Mouse (Mus musculus): ENCODE results near the gene Thbs4. TPM values are rescaled to one million over a fixed set of nuclear protein-coding genes. Genes with fewer than 3 reads are reported as not detected.
"Not testable (repeated sequence)": the region's sequence is repeated elsewhere in the genome, so short reads cannot be mapped to it uniquely, and the experiment has no call there.

Thbs4 gene
- total RNA-seq (2021), result 10 to 100 TPM; 23.1 to 24.3 TPM
- long read RNA-seq, transcript Thbs4-201 (22 exons, 3,198 nt), result major isoform, 16 of 18 reads
- long read RNA-seq, partial matches to known transcripts, result 1 of 18 reads
- long read RNA-seq, other reads (novel, unspliced or antisense), result 1 of 18 reads

DNA sequence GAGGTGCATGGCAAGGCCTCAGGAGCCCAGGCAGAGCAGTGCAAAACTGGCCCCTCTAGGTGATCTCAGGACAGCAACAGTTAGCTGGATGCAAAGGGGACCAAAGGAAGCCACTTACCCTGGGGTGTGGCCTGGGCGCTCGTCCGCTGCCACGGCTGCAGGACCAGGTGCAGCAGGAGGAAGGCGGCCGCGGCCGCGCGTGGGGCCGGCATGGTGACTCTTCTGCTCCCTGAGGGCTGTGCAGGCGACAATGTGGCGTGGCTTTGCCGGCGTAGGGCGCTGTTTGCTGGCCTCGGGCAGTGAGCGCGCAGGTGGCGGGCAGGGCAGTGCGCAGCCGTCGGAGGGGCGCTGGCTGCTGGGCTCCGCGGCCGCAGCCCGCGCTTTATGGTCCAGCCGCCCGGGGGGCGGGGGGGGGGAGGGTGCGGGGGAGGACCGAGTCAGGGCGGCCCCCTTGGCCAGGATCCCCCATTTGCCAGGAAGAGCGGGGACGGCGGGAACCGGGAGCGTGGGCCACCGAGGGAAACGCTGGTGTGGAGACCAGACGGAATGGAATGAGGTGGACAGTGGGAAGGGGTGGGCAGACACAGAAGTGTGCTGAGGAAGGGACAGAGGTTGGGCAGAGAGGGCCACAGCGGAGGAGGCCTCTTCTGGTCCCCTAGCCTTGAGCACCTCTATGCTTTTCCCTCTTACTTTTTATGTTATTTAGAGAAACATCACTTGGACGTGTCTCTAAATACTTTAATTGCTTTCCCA lies at the start of gene Thbs4:
Gene Thbs4 (minus strand): TSS at position 357 of the 753 bp plus-strand sequence.
- DNase-seq (ENCODE audit: low spot score in 2 of 2), result no peak

- no peak for DNase-seq (ENCODE audit: low spot score in 2 of 2)
These were observed 38.5 kb upstream of the Thbs4 start for GRCm38 (mm10) chr13:92833162-92833561.

DNA sequence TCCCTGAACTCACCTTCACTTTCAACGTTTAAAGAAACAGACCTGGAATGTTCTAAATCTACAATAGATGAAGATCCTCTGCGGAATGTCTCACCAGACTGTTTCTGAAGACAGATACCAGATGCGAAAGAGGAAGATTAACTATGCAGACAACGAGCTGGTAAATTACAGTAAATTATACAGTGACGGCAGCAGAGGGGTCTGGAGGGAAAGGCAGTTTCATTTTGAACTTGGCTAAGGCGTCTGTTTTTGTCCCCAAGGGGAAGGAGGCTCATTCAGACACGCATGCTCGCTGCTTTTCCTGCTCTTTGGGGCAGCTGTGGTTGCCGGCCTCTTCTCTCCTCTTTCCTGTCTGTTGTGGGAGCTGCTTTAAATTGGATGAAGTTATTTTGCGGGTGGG lies 34.2 kb upstream of the Thbs4 start:
- DNase-seq (ENCODE audit: low spot score in 2 of 2), result peak in 1 of 2 experiments; percentile 36

- no peak for DNase-seq (ENCODE audit: low spot score in 2 of 2)
These were observed 22.7 kb upstream of the Thbs4 start for GRCm38 (mm10) chr13:92817357-92817756.

GRCm38 (mm10) chr13:92816329-92816728 lies 21.7 kb upstream of the Thbs4 start:
- no peak for DNase-seq (ENCODE audit: low spot score in 2 of 2)

DNA sequence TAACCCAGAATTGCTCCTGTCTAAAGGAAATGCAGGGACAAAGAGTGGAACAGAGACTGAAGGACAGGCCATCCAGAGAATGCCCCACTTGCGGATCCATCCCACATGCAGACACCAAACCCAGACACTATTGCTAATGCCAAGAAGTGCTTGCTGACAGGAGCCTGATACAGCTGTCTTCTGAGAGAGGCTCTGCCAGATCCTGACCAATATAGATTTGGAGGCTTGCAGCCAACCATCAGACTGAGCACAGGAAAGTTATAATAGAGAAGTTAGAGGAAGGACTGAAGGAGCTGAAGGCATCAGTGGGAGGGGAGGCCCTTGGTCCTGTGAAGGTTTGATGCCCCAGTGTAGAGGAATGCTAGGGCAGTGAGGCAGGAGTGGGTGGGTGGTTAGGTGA lies 16.0 kb upstream of the Thbs4 start:
- not testable (repeated sequence) for DNase-seq (ENCODE audit: low spot score in 2 of 2)

- DNase-seq (ENCODE audit: low spot score in 2 of 2), result no peak
These were observed 13.2 kb upstream of the Thbs4 start for GRCm38 (mm10) chr13:92807849-92808248.

DNA sequence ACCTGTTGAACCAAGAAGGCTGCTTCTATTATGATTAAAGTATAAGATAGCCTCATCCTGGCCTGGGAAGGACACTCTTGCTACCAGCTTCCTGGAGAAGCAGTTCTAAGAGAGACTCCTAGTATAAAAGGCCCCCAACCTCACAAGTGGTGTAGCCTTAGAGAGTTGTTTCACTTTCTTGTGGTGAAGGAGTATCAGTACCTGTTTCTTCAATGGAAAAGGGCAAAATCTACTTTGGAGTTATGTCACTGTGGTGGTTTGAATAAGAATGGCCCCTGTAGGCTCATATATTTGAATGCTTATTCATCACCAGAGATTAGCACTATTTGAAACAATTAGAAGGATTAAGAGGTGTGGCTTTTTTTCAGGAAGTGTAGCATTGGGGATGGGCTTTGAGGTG lies 12.2 kb upstream of the Thbs4 start:
- DNase-seq (ENCODE audit: low spot score in 2 of 2), result no peak

- DNase-seq (ENCODE audit: low spot score in 2 of 2), result no peak
These were observed 4.8 kb upstream of the Thbs4 start for GRCm38 (mm10) chr13:92799306-92799925.

DNA sequence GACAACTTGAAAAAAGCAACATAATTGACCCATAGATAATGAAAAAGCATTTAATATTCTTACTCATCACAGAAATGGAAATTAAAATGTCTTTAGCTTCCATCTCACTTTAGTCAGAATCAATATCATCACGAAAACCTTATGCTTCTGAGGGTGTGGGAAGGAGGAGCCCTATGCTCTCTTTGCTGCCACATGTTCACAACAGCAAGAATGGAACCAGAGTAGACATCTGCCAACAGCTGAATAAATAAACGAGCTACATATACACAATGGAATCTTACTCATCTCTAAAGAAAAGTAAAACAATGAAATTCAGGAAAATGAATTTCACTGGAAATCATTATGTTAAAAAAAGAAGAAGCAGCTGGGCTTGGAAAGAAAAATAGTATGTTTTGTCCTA lies 4.2 kb upstream of the Thbs4 start:
- no peak for DNase-seq (ENCODE audit: low spot score in 2 of 2)

DNA sequence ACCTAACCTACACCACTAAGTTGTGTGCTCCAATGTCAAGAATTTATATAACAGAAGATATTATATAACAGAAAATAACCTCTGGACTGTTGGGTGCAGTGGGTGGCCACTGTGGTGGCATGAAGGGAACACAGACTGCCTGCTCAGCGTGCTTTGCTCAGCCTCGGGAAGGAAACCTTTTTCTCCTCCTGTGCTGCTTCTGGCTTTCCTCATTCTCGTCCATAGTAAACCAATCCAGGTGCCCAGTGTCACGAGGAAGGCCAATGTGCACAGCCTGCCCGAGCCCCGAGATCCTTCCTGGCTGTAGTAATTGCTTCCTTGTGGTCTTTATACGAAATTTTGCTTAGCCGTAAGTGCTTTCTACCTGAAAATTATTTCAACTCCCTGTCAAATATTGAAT lies 982 bp downstream of the Thbs4 start:
- DNase-seq (ENCODE audit: low spot score in 2 of 2), result no peak

GRCm38 (mm10) chr13:92791474-92791873 lies 3.1 kb downstream of the Thbs4 start:
- DNase-seq (ENCODE audit: low spot score in 2 of 2), result no peak

- peak in 1 of 2 experiments; percentile 39 for DNase-seq (ENCODE audit: low spot score in 2 of 2)
These were observed 10.3 kb downstream of the Thbs4 start for GRCm38 (mm10) chr13:92784311-92784710.

DNA sequence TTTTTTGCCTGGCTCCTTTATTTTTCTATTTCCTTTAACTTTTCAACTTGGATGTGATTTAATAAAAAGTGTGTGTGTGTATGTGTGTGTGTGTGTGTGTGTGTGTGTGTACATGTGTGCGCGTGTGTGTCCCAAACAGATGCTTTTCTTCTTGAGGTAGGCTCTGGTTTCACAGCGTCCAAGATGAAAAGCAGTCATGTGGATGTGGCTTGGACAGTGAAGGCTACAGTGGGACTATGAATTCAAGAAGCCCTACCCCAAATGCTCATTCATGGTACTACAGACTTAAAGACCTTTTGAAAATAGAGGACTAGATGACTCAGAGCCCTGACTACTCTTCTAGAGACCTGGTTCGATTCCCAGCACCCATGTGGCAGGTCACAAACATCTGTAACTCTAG lies 11.1 kb downstream of the Thbs4 start:
- no peak for DNase-seq (ENCODE audit: low spot score in 2 of 2)

GRCm38 (mm10) chr13:92780927-92781326 lies 13.7 kb downstream of the Thbs4 start:
- DNase-seq (ENCODE audit: low spot score in 2 of 2), result no peak

DNA sequence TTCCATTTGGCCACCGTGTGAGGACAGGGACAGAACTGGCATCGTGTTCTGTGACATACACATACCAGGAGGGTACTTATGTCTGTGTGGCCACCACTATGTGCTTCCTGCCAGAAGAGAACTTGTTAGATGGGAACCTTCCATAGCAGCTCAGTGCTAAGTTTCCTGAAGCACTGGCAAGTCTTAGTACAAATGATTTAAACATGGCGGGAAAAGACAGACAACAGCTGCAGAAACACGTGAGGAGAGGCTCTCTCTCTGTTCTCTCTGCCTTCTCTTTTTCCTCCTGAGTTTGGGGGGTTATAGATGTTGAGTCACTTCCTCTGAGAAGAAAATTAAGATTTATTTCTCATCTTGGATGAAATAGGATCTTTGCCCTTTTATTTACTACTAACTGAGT lies 14.5 kb downstream of the Thbs4 start:
- DNase-seq (ENCODE audit: low spot score in 2 of 2), result no peak

GRCm38 (mm10) chr13:92778642-92779041 lies 16.0 kb downstream of the Thbs4 start:
- no peak for DNase-seq (ENCODE audit: low spot score in 2 of 2)

DNA sequence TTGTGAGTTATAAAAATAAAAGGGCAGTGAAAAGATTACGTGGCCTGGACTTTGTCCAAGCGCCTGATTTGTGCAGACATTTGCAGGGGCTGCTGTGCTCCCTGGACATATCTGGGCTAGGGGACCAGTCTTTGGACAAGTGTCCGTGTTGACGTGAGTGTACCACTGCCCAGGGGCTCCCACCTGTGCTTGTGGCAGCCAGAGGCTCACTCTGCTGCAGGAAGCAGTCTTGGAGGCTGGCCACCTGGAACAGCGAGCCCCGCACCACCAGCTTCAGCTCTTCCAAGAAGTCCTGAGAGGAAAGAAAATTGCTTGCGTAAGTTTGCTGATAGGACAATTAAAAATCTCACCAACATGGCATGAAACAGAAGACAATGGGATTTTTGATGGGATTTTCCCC lies 18.7 kb downstream of the Thbs4 start:
- no peak for DNase-seq (ENCODE audit: low spot score in 2 of 2)

- no peak for DNase-seq (ENCODE audit: low spot score in 2 of 2)
These were observed 19.7 kb downstream of the Thbs4 start for GRCm38 (mm10) chr13:92774887-92775286.

DNA sequence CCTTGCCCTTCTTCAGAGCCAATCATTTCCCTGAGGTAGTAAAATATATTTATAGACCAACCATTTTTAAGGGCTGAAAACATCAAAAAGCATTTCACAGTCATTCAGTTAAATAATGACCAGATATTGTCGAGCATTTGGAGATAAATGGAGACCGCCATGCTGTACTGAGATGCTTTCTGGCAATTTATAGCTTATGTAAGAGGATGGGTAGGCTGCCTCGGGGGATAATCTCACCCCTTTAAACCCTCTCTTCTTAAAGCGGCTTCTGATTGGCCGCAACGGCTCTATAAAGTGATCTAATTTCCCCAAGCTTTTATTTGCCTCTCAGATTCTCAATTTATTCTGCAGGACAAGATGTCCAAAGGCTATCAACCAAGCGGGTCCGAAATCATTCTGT lies 22.1 kb downstream of the Thbs4 start:
- DNase-seq (ENCODE audit: low spot score in 2 of 2), result no peak

GRCm38 (mm10) chr13:92771566-92771965 lies 23.1 kb downstream of the Thbs4 start:
- DNase-seq (ENCODE audit: low spot score in 2 of 2), result no peak

- peak in 1 of 2 experiments; percentile 49 for DNase-seq (ENCODE audit: low spot score in 2 of 2)
These were observed 29.0 kb downstream of the Thbs4 start for GRCm38 (mm10) chr13:92765454-92766242.

Data from layer of hippocampus, adult 18-20 months (tissue).